Mouse (Mus musculus): ENCODE results near the gene Ifitm10.
"Not testable (repeated sequence)": the region's sequence is repeated elsewhere in the genome, so short reads cannot be mapped to it uniquely, and the experiment has no call there.

Gene Ifitm10

GRCm38 (mm10) chr7:142322641-142323040 is 50.9 kb downstream of the Ifitm10 start:
- DNase-seq (ENCODE audit: low read depth, low spot score), result no peak

- not testable (repeated sequence) for DNase-seq (ENCODE audit: low read depth, low spot score)
These were observed 51.8 kb downstream of the Ifitm10 start for GRCm38 (mm10) chr7:142321637-142322306.

GRCm38 (mm10) chr7:142320906-142321305 is 52.6 kb downstream of the Ifitm10 start:
- no peak for DNase-seq (ENCODE audit: low read depth, low spot score)

- DNase-seq (ENCODE audit: low read depth, low spot score), result no peak
These were observed 54.4 kb downstream of the Ifitm10 start for GRCm38 (mm10) chr7:142319124-142319523.

- DNase-seq (ENCODE audit: low read depth, low spot score), result no peak
These were observed 56.3 kb downstream of the Ifitm10 start for GRCm38 (mm10) chr7:142317216-142317615.

GRCm38 (mm10) chr7:142316558-142316957 is 57.0 kb downstream of the Ifitm10 start:
- DNase-seq (ENCODE audit: low read depth, low spot score), result peak; percentile 53

GRCm38 (mm10) chr7:142314600-142315285 is 58.8 kb downstream of the Ifitm10 start:
- no peak for DNase-seq (ENCODE audit: low read depth, low spot score)

- not testable (repeated sequence) for DNase-seq (ENCODE audit: low read depth, low spot score)
These were observed 69.6 kb downstream of the Ifitm10 start for GRCm38 (mm10) chr7:142303929-142304328.

GRCm38 (mm10) chr7:142303249-142303648 is 70.3 kb downstream of the Ifitm10 start, which contains the start of gene Krtap5-4:
Krtap5-4 (plus strand) TSS chr7:142303549.
- no peak for DNase-seq (ENCODE audit: low read depth, low spot score)

- DNase-seq (ENCODE audit: low read depth, low spot score), result not testable (repeated sequence)
These were observed 76.5 kb downstream of the Ifitm10 start, which contains the start of gene Krtap5-1 for GRCm38 (mm10) chr7:142297018-142297417. Krtap5-1 (minus strand) TSS chr7:142297118.

GRCm38 (mm10) chr7:142296108-142296507 is 77.4 kb downstream of the Ifitm10 start:
- not testable (repeated sequence) for DNase-seq (ENCODE audit: low read depth, low spot score)

GRCm38 (mm10) chr7:142295418-142295817 is 78.1 kb downstream of the Ifitm10 start:
- peak; percentile 12 for DNase-seq (ENCODE audit: low read depth, low spot score)

GRCm38 (mm10) chr7:142293851-142294250 is 79.7 kb downstream of the Ifitm10 start:
- DNase-seq (ENCODE audit: low read depth, low spot score), result peak; percentile 24

GRCm38 (mm10) chr7:142285910-142286612 is 87.5 kb downstream of the Ifitm10 start:
- DNase-seq (ENCODE audit: low read depth, low spot score), result not testable (repeated sequence)

- no peak for DNase-seq (ENCODE audit: low read depth, low spot score)
These were observed 88.3 kb downstream of the Ifitm10 start for GRCm38 (mm10) chr7:142285130-142285835.

GRCm38 (mm10) chr7:142284615-142285080 is 88.9 kb downstream of the Ifitm10 start:
- DNase-seq (ENCODE audit: low read depth, low spot score), result peak; percentile 93

GRCm38 (mm10) chr7:142284023-142284591 is 89.4 kb downstream of the Ifitm10 start:
- DNase-seq (ENCODE audit: low read depth, low spot score), result peak; percentile 81

- DNase-seq (ENCODE audit: low read depth, low spot score), result not testable (repeated sequence)
These were observed 90.7 kb downstream of the Ifitm10 start for GRCm38 (mm10) chr7:142282847-142283246.

- peak; percentile 26 for DNase-seq (ENCODE audit: low read depth, low spot score)
These were observed 94.3 kb downstream of the Ifitm10 start for GRCm38 (mm10) chr7:142279291-142279690.

GRCm38 (mm10) chr7:142278183-142278582 is 95.4 kb downstream of the Ifitm10 start:
- peak; percentile 26 for DNase-seq (ENCODE audit: low read depth, low spot score)
